Mouse (Mus musculus) left cerebral cortex, postnatal 25 days (tissue): ENCODE results near the gene Rsrc2. TPM values are rescaled to one million over a fixed set of nuclear protein-coding genes. Genes with fewer than 3 reads are reported as not detected.

ENCODE experiments used
- DNase-seq, 2 experiments: peaks; one replicate each; pipeline ENCODE4 v3.0.0; 2022; ENCODE audit warnings: low spot score in 2 of 2, mixed read lengths in 1 of 2
- intact Hi-C: fragments of 180-260 bp; cut with DNase I; formaldehyde crosslinking; loops from one replicate; pipeline ENCODE4 v1.15.1; 2025
- total RNA-seq, 2 experiments: library from RNA; stranded (reverse); gene quantifications; 2 replicates each; pipeline ENCODE4 v1.2.3; 2021

Gene Rsrc2
- total RNA-seq, 2 experiments from 2014 or later = 78.6 to 87.1 TPM

DNA sequence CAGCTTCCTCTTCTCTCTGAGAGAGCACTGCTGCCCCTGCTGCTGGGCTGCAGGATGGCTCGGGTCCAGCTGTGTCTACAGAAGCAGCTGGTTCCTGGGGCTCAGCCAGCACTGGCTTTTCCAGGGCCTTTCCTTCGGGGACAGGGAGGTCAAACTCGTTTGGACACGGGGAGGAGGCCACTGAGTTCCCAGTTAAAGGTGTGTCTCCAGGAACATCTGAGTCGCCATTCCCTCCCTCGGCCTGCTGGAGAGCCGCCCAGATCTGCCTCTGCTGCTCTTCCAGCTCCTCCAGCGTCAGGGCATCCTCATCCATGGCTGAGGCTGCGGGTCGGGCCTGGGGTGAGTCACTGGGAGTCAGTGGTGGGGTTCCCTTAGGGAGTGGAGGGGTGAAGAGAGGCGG is 48.6 kb downstream of the Rsrc2 start:
- intact Hi-C loops = loop anchor here (5.0 kb wide), 1 partner anchor 37 kb away; no protein-coding TSS in a partner anchor
- peak; percentile 31 to 34 for DNase-seq

GRCm38 (mm10) chr5:123699198-123699597 is 50.0 kb downstream of the Rsrc2 start:
- DNase-seq = peak; percentile 56 to 58
- intact Hi-C loops = loop anchor here (1.0 to 10.0 kb wide), 3 partner anchors 73 to 244 kb away; no protein-coding TSS in a partner anchor

DNA sequence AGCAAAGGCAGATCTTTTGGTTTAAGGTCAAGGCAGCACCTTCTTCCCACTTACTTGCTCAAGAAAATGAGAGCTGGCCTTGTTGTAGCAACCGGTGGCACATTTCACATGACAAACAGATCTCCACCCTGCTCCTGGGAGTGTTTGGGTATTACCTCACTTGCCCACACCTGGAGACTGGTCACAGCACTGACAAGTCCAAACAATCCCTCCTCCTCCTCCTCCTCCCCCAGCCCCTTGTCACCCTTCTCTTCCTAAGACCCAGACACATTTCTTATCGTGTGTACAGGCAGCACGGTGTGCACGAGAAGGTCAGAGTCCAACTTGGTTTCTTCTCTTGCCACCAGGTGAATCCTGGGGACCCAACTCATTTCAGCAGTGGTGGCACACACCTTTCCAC is 52.3 kb downstream of the Rsrc2 start:
- no peak for DNase-seq
- intact Hi-C loops = loop anchor here (5.0 to 10.0 kb wide), 2 partner anchors 115 to 242 kb away; no protein-coding TSS in a partner anchor

DNA sequence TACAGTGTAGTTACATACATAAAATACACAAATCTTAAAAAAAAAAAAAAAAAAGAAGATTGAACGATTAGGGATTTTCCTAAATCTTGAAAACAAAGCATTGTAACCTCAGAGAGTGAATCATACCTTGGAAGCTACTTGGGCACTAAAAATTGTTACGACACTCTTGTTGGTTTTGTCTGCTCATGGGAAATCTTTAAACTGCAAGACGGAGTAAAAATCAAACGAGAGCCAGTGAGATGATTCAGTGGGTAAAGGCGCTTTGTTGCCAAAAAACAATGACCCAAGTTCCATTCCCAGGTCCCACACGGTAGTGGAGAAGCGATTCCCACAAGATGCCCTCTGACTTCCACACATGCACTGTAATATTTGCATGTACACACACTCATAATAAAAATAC is 53.0 kb downstream of the Rsrc2 start:
- no peak for DNase-seq
- intact Hi-C loops = loop anchor here (5.0 to 10.0 kb wide), 2 partner anchors 114 to 241 kb away; no protein-coding TSS in a partner anchor

- intact Hi-C loops = loop anchor here (10.0 kb wide), 1 partner anchor 240 kb away; no protein-coding TSS in a partner anchor
- no peak for DNase-seq
Measured at GRCm38 (mm10) chr5:123694468-123694867, 54.7 kb downstream of the Rsrc2 start.

DNA sequence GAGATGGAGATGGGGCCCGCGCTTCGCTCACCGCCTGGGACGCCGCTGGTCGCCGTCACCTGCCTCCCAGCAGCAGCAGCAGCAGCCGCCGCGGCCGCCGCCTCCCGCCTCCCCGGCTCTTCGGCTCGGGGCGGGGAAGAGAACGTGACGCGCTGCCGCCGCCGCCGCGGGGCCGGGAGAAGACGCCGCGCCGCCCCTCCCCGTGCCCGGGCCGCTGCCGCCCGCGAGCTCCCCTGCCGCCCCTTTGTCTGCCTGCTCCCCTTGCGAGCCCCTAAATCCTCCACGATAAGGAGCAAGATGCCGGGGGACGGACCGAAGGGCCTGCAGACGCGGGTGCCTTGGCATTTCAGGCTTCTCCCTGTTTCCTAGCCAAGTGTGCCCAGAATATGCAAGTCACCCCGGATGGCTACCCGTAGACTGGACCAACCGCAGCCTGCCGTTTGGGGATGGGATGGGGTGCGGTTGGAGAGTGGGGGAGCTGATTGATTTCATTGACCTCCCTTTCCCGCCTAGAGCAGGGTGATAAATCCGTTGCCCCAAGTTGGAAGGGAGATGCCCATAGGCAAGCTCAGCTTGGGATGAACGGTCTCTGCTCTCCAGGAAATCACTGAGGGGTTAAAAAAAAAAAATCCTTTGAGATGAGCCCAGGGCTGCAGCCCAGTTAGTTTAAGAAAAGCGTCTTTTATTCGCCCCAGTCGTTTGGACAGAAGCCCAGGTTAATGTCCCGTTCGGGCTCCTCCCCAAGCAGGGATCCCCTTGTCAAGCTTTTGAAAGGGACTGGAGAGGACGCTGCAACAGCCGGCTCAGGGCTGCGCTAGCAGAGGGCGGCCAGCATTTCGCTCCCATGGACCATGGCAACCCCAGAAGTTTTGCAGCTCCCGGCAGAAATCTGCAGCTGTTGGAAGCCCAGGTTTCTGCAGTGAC is 64.7 kb downstream of the Rsrc2 start, which contains the start of gene Clip1:
Gene Clip1 (minus strand): TSS at position 398 of the 924 bp plus-strand sequence.
- intact Hi-C loops = loop anchor here (5.0 kb wide), 1 partner anchor 57 kb away; no protein-coding TSS in a partner anchor
- peak; percentile 75 to 84 for DNase-seq

GRCm38 (mm10) chr5:123683377-123684220 is 65.6 kb downstream of the Rsrc2 start:
- intact Hi-C loops = loop anchor here (5.0 kb wide), 1 partner anchor 56 kb away; no protein-coding TSS in a partner anchor

GRCm38 (mm10) chr5:123683043-123683376 is 66.2 kb downstream of the Rsrc2 start:
- peak in 1 of 2 experiments; percentile 61 for DNase-seq
- intact Hi-C loops = loop anchor here (5.0 kb wide), 1 partner anchor 56 kb away; no protein-coding TSS in a partner anchor

More at GRCm38 (mm10) chr5:123683377-123684220, 65.6 kb downstream of the Rsrc2 start:
- peak; percentile 32 to 64 for DNase-seq

GRCm38 (mm10) chr5:123682372-123682771 is 66.8 kb downstream of the Rsrc2 start:
- intact Hi-C loops = loop anchor here (5.0 kb wide), 1 partner anchor 55 kb away; no protein-coding TSS in a partner anchor
- DNase-seq = no peak

DNA sequence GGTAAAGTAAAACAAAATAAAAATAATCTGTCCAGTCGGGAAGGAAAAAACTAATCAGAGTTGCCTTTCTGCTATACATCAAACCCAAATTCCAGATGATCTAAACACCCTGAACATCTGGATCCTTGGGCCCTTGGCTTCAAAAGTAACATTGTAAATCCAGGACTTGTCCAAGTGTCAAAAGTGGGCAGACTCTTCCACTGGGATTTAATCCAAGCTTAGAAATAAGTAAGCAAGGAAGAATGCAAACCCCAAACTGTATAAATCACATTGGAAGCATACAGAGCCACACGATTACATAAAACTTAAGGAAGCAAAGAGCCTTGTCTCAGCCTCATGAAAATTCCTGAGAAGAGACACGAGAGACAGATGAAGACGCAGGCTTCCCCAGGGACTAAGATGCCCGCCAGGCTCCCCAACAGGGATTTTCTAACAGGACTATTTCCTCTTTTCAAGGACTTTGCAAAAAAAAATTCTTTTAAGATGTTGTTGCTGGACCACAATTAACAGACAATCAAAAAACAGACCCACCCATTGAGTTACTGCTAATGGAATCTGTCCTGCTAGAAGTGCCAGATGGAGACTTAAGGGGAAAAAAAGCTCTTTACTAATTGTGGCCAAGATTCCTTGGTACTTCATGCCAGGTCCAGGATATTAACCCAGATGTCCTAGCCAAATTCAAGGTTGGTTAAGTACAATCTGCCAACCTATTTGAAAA is 69.5 kb downstream of the Rsrc2 start:
- intact Hi-C loops = loop anchor here (5.0 kb wide), 1 partner anchor 52 kb away; no protein-coding TSS in a partner anchor
- no peak for DNase-seq

- intact Hi-C loops = no loop called here
Measured at GRCm38 (mm10) chr5:123679106-123679505, 70.1 kb downstream of the Rsrc2 start.

More at GRCm38 (mm10) chr5:123679106-123679505, 70.1 kb downstream of the Rsrc2 start:
- no peak for DNase-seq

Other genes with a start within 250 kb of the Rsrc2 start
- gene B3gnt4, start 239.0 kb downstream of the Rsrc2 start, total RNA-seq = 1 to 10 TPM; 1.1 TPM
- gene Diablo, start 225.2 kb downstream of the Rsrc2 start, total RNA-seq = 10 to 100 TPM; 29.9 to 32.4 TPM
- 1 to 10 TPM; 2.5 to 5.7 TPM for gene Gm49027, start 223.9 kb downstream of the Rsrc2 start, total RNA-seq
- gene Vps33a, start 176.4 kb downstream of the Rsrc2 start, total RNA-seq = 10 to 100 TPM; 90.6 to 93.1 TPM
- gene Clip1, start 64.8 kb downstream of the Rsrc2 start, total RNA-seq = 100 to 1,000 TPM; 126 to 133 TPM
- 10 to 100 TPM; 37.4 to 50.3 TPM for gene Zcchc8, start 28.3 kb downstream of the Rsrc2 start, total RNA-seq
- gene Kntc1, start 302 bp upstream of the Rsrc2 start, total RNA-seq = 1 to 10 TPM in 1 of 2 experiments, under 1 TPM in 1; 0.83 to 1.3 TPM
- gene Hcar2, start 116.1 kb upstream of the Rsrc2 start, total RNA-seq = not detected
- 1 to 10 TPM; 1.0 to 1.4 TPM for gene Hcar1, start 130.6 kb upstream of the Rsrc2 start, total RNA-seq
- gene Denr, start 157.8 kb upstream of the Rsrc2 start, total RNA-seq = 10 to 100 TPM; 64.4 to 73.6 TPM
- gene Gm43518, start 178.0 kb upstream of the Rsrc2 start, total RNA-seq = under 1 TPM in 1 of 2 experiments, not detected in 1; 0.82 TPM
- 1 to 10 TPM; 3.1 to 3.7 TPM for gene Ccdc62, start 181.3 kb upstream of the Rsrc2 start, total RNA-seq
- gene Hip1r, start 224.2 kb upstream of the Rsrc2 start, total RNA-seq = 10 to 100 TPM; 60.5 to 67.1 TPM